Mouse (Mus musculus) heart, postnatal 0 days (tissue): ENCODE measurements around the gene Slc47a2. TPM values are rescaled to one million over a fixed set of nuclear protein-coding genes. Genes with fewer than 3 reads are reported as not detected.
A peak's percentile ranks its signal among the peaks of the same experiment; 100 is the strongest.

ENCODE experiments used
- ATAC-seq: fragments of 200-750 bp; cut with Nextera tagmentation; 2 replicates; pipeline ENCODE4 v1.8.0; 2017; ENCODE audit warnings: low read depth, moderate number of reproducible peaks, moderate library complexity; ENCODE audit not compliant: insufficient read depth
- DNase-seq: peaks from one replicate; pipeline ENCODE4 v3.0.0-alpha.2; 2016; ENCODE audit warnings: low spot score
- H3K27ac ChIP-seq: fragments of 300-500 bp; sonication (generic); 2 replicates; pipeline ENCODE4 v1.5.1; 2014; ENCODE audit warnings: low read depth, mild to moderate bottlenecking
- H3K27me3 ChIP-seq: fragments of 300-500 bp; sonication (generic); 2 replicates; pipeline ENCODE4 v1.6.1; 2014; ENCODE audit warnings: low read length, mixed read lengths; ENCODE audit not compliant: control insufficient read depth, insufficient read depth
- H3K36me3 ChIP-seq: fragments of 300-500 bp; sonication (generic); replicated peaks from 2 replicates; pipeline ENCODE4 v1.6.1; 2014; ENCODE audit warnings: low read length, mixed read lengths; ENCODE audit not compliant: control insufficient read depth, insufficient read depth
- H3K4me1 ChIP-seq: fragments of 300-500 bp; sonication (generic); 2 replicates; pipeline ENCODE4 v1.6.1; 2014; ENCODE audit warnings: antibody characterized with exemption; ENCODE audit not compliant: control insufficient read depth, insufficient read depth
- H3K4me2 ChIP-seq: fragments of 300-500 bp; sonication (generic); 2 replicates; pipeline ENCODE4 v1.6.1; 2014; ENCODE audit warnings: low read depth, mild to moderate bottlenecking, low read length, moderate library complexity
- H3K4me3 ChIP-seq: fragments of 300-500 bp; sonication (generic); 2 replicates; pipeline ENCODE4 v1.5.1; 2014; ENCODE audit warnings: low read depth, low read length
- H3K9ac ChIP-seq: fragments of 300-500 bp; sonication (generic); replicated peaks from 2 replicates; pipeline ENCODE4 v1.6.1; 2014; ENCODE audit warnings: low read depth, low read length, mixed read lengths
- H3K9me3 ChIP-seq: fragments of 300-500 bp; sonication (generic); replicated peaks from 2 replicates; pipeline ENCODE4 v1.6.1; 2016; ENCODE audit warnings: low read length; ENCODE audit not compliant: control insufficient read depth
- CTCF ChIP-seq: IDR thresholded peaks from 2 replicates; pipeline ENCODE4 v1.5.1; 2016; ENCODE audit warnings: antibody characterized with exemption, control low read depth, low read depth
- EP300 ChIP-seq: IDR thresholded peaks from 2 replicates; pipeline ENCODE4 v1.6.1; 2016; ENCODE audit warnings: antibody characterized with exemption, low read depth
- WGBS: fragments of 180-500 bp; shearing (Covaris S2); extraction: QIAGEN DNeasy Blood & Tissue Kit; methylation state at CpG from one replicate; pipeline ENCODE4 v1.1.7; 2014; 5-methylcytosine and 5-hydroxymethylcytosine counted together
- polyA plus RNA-seq: library from polyadenylated mRNA; unstranded; fragments of >200 nt; fragmentation: Nextera tagmentation; extraction: Ambion mirVana; gene quantifications from 2 replicates; pipeline ENCODE4 v1.2.1, GENCODE M21; 2015
- total RNA-seq: library from RNA; depleted of rRNA; stranded (reverse); fragments of >200 nt; gene quantifications from 2 replicates; pipeline ENCODE4 v1.2.3, GENCODE M21; 2014; ENCODE audit warnings: low replicate concordance; rRNA removed

Gene Slc47a2
- total and polyA plus RNA-seq, 2 experiments from 2014 or later: 0.14 TPM; not detected in 1

GRCm38 (mm10) chr11:61262516-61262915 lies 80.1 kb downstream of the Slc47a2 start:
- no peak for DNase-seq
- Histone ChIP-seq H3K4me3 (no peak overlapping the region), H3K36me3 (peaks cover 67% of the 10 kb centered on the region), H3K9me3 (no peaks in the 10 kb centered on the region), H3K27me3 (no peaks in the 10 kb centered on the region), H3K9ac (no peak overlapping the region), H3K4me2 (no peak overlapping the region), H3K27ac (no peak overlapping the region), H3K4me1 (no peaks in the 10 kb centered on the region)
- WGBS: 94% methylated on average over 14 of the region's 14 CpGs
- TF ChIP-seq EP300: no peak
- no peak for TF ChIP-seq CTCF
- no peak for ATAC-seq

- DNase-seq: no peak
- Histone ChIP-seq H3K27ac (no peak overlapping the region), H3K4me3 (no peak overlapping the region), H3K27me3 (no peaks in the 10 kb centered on the region), H3K9ac (no peak overlapping the region), H3K4me2 (no peak overlapping the region), H3K4me1 (no peaks in the 10 kb centered on the region), H3K36me3 (peaks cover 89% of the 10 kb centered on the region), H3K9me3 (no peaks in the 10 kb centered on the region)
- 91% methylated on average over 6 of the region's 6 CpGs for WGBS
- ATAC-seq: no peak
- TF ChIP-seq EP300 (no peak), CTCF (no peak)
These were observed 83.6 kb downstream of the Slc47a2 start for GRCm38 (mm10) chr11:61259106-61259505.

GRCm38 (mm10) chr11:61252807-61253206 lies 89.9 kb downstream of the Slc47a2 start:
- no peak overlapping the region for H3K27ac ChIP-seq
- H3K9ac ChIP-seq: no peak overlapping the region
- peaks cover 77% of the 10 kb centered on the region for H3K36me3 ChIP-seq
- peak overlapping the region; percentile 11; the same call in 1 of the 2 replicates for H3K4me2 ChIP-seq
- DNase-seq (peak; percentile 84), ATAC-seq (peak; percentile 84)
- H3K9me3 ChIP-seq: no peaks in the 10 kb centered on the region
- H3K27me3 ChIP-seq: no peaks in the 10 kb centered on the region
- no peak overlapping the region for H3K4me3 ChIP-seq
- peaks cover 7% of the 10 kb centered on the region; the same call in 1 of the 2 replicates for H3K4me1 ChIP-seq
- 30% methylated on average over 12 of the region's 12 CpGs for WGBS
- TF ChIP-seq CTCF: no peak

GRCm38 (mm10) chr11:61251741-61252140 lies 90.9 kb downstream of the Slc47a2 start:
- Histone ChIP-seq H3K27ac (no peak overlapping the region), H3K36me3 (peaks cover 78% of the 10 kb centered on the region), H3K4me2 (no peak overlapping the region), H3K9ac (no peak overlapping the region), H3K4me1 (peaks cover 7% of the 10 kb centered on the region; the same call in 1 of the 2 replicates), H3K9me3 (no peaks in the 10 kb centered on the region), H3K4me3 (no peak overlapping the region), H3K27me3 (no peaks in the 10 kb centered on the region)
- DNase-seq (no peak), ATAC-seq (no peak)
- 78% methylated on average over 10 of the region's 10 CpGs for WGBS
- no peak for TF ChIP-seq CTCF

Other genes starting within 250 kb of the Slc47a2 start
- 0.08 and 3.9 TPM in 2 replicates for gene Tnfrsf13b, start 216.1 kb downstream of the Slc47a2 start, total RNA-seq
- 1.0 and 1.5 TPM in 2 replicates for gene Tnfrsf13b, start 216.1 kb downstream of the Slc47a2 start, polyA plus RNA-seq
- gene Usp22, start 167.8 kb downstream of the Slc47a2 start, total RNA-seq: 95.8 and 97.9 TPM in 2 replicates
- 32.1 and 34.7 TPM in 2 replicates for gene Usp22, start 167.8 kb downstream of the Slc47a2 start, polyA plus RNA-seq
- 0.19 TPM in 1 of 2 replicates, not detected in the other for gene Aldh3a1, start 135.3 kb downstream of the Slc47a2 start, total RNA-seq
- 0.42 and 0.56 TPM in 2 replicates for gene Aldh3a1, start 135.3 kb downstream of the Slc47a2 start, polyA plus RNA-seq
- gene Aldh3a2, start 75.4 kb downstream of the Slc47a2 start, total RNA-seq: 36.0 and 48.9 TPM in 2 replicates
- 28.6 and 29.1 TPM in 2 replicates for gene Aldh3a2, start 75.4 kb downstream of the Slc47a2 start, polyA plus RNA-seq
- gene Slc47a1, start 35.5 kb upstream of the Slc47a2 start, total RNA-seq: 34.7 and 49.4 TPM in 2 replicates
- gene Slc47a1, start 35.5 kb upstream of the Slc47a2 start, polyA plus RNA-seq: 31.2 and 31.5 TPM in 2 replicates
- 0.38 and 0.39 TPM in 2 replicates for gene Rnf112, start 111.3 kb upstream of the Slc47a2 start, total RNA-seq
- 0.11 TPM in 1 of 2 replicates, not detected in the other for gene Rnf112, start 111.3 kb upstream of the Slc47a2 start, polyA plus RNA-seq
- 34.1 and 54.5 TPM in 2 replicates for gene Mfap4, start 142.6 kb upstream of the Slc47a2 start, total RNA-seq
- 39.1 and 51.0 TPM in 2 replicates for gene Mfap4, start 142.6 kb upstream of the Slc47a2 start, polyA plus RNA-seq
- 19.7 and 33.5 TPM in 2 replicates for gene Mapk7, start 151.5 kb upstream of the Slc47a2 start, total RNA-seq
- gene Mapk7, start 151.5 kb upstream of the Slc47a2 start, polyA plus RNA-seq: 12.0 and 12.5 TPM in 2 replicates
- 11.6 and 34.6 TPM in 2 replicates for gene B9d1, start 162.3 kb upstream of the Slc47a2 start, total RNA-seq
- 6.5 TPM in 2 replicates for gene B9d1, start 162.3 kb upstream of the Slc47a2 start, polyA plus RNA-seq
- gene Epn2, start 236.8 kb upstream of the Slc47a2 start, total RNA-seq: 21.3 and 43.9 TPM in 2 replicates
- 16.3 and 19.3 TPM in 2 replicates for gene Epn2, start 236.8 kb upstream of the Slc47a2 start, polyA plus RNA-seq